Mouse (Mus musculus) CD8-positive naive resting alpha-beta T cell, adult 2 months (primary cell): ENCODE measurements at regions not wholly inside any gene's neighbourhood (a gene's known extent, or its start where the extent isn't known, plus 50 kb on each side); places are given as distances from the start of the nearest gene placed in this dataset.
"Not testable (repeated sequence)": the region's sequence is repeated elsewhere in the genome, so short reads cannot be mapped to it uniquely, and the experiment has no call there.

Experiments
- DNase-seq, 2 experiments: peaks; one replicate each; pipeline ENCODE4 v3.0.0; 2022; ENCODE audit warnings: low read depth in 2 of 2, low spot score in 2 of 2

GRCm38 (mm10) chr13:107774499-107774898 lies 269.7 kb upstream of the Smim15 start:
- DNase-seq = not testable (repeated sequence)

DNA sequence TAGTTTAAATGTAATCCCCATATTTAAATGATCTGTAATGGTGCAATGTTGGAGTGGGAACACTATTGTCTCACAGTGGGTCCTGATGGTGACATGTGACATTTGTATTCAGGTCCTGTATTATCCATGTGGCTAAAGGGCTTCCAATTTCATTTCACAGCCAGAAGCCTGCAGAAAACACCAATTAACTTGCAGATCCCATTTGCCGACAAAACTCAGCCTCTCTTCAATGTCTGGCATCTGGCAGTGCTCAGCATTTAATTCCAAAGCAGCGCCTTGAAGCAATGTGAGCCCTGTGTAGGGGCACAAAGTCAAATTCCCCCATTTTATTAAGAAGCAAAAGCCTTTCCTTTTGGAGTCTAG lies 277.0 kb upstream of the Smim15 start:
- no peak for DNase-seq

GRCm38 (mm10) chr13:107766397-107767261 lies 277.6 kb upstream of the Smim15 start:
- DNase-seq = no peak

- no peak for DNase-seq
Measured at GRCm38 (mm10) chr13:107763911-107764310, 280.3 kb upstream of the Smim15 start.

DNA sequence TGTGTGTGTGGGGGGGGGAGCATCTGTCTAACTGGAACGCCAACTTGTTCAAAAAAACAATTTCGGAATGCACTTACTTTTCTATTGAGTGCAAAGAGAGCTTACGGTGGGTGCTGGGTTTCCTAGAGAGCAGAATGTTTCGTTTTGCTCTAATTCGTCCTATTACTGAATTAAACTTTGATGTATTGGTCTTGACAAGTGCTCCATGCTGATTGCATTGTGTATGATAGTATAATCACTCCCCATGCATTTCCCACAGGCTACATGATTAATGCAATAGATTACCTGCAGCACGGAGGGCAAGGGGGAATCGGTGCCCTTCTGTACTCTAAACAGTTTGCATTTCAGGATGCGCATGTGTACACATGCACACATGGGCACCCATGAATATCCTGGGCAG lies 283.7 kb upstream of the Smim15 start:
- no peak for DNase-seq

DNA sequence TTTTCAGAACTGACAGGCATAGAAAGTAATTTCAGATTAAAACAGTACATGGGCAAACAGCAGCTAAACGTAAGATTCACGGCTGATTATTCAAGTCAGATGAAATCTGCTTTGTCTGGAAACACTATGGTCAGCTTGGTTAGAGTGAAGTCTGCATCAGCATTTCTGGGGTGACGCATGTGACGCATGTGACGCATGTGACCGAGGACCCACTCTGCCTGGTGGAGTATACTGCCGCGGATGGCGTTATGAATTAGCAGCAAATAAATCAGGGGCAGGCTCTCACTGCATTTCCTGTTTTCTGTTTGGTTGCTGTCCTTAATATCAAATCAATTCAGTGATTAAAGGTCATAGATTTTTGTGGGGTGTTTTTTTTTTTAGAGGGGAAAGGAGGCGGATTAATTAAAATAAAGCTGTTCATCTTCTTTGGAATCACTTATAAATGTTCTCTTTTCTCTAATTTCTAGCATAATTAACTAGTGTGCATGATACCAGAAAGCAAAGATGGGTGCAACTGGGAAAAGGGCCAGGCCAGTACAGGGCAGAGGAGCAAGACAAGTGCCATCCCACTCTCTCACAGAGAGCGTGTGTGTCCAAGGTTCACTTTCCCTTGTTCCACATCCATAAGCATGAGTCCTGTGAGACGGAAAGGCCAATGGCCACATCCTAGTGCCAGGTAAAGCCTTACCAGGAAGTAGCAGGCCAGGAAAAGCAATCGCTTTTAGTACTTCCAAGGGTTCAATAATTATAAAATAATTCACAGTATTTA lies 285.7 kb upstream of the Smim15 start:
- DNase-seq = no peak

DNA sequence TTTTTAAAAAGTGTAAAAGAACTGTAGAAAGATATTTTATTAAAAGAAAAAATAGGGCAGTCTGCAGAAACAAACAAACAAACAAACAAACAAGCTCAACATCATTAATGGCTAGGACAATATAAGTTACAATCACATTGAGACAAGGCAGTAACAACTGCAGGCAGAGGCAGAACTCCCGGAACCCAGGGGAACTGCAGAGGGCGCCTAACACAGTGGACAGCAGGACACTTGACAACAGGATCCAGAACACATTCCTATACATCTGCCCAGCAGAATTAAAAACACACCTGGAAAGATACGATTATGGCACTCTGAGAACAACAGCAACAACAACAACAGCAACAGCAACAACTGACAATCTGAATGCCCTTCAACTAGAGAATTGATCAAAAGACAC lies 291.5 kb upstream of the Smim15 start:
- no peak for DNase-seq

DNA sequence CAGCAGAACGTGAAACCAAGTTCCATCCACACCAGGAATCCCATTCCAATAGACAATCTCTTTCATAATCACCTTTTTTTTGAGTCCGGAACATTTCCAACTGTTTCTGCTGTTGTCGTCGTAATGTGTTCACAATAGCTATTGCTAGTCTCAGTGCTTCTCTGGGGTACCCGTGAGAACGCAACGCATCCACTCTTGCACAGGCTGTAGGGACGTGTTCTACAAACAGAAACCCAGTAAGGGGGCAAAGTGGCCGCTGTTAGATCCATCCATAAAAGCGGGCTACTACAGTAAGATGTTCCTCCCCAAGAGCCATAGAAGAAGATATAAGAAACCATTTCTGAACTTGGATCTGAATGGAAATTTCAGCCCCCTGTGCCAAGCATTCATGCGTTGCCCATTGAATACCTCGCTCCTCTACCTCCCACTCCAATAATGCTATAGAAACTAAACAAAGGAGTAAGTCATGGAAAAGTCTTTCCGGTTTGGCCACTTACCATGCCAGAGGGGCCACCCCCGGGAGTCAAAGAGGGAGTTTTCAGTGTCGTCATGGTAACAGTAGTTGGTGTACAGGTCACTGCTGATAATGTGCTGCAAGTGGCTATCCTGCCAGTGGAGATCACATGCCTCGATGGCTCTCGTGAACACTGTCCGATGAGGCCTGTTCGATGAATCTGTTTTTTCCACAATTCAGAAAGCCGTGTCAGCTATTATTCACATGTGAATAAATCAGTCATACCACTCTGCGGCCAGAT lies 300.6 kb upstream of the Smim15 start:
- no peak for DNase-seq

DNA sequence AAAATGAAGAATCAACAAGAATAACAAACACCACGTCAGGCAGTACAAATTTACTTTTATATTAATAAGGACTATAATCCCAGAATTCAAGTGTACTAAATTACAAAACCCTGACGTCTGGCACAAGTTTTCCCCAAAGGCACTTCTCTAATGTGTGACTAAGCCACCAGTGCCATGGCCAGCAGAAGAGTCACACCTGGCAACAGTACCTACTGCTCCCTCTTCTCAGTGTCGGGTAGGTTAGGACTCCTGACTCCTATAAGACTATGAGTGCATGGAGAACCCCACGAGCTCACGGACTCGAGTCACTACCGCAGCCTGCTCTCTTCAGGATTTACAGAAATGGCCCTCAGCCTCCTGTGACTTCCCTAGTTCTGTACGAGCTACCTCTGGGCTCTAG lies 307.7 kb upstream of the Smim15 start:
- DNase-seq = no peak

GRCm38 (mm10) chr13:107734161-107734905 lies 309.9 kb upstream of the Smim15 start:
- DNase-seq = no peak

GRCm38 (mm10) chr13:107730976-107731375 lies 313.3 kb upstream of the Smim15 start:
- no peak for DNase-seq

DNA sequence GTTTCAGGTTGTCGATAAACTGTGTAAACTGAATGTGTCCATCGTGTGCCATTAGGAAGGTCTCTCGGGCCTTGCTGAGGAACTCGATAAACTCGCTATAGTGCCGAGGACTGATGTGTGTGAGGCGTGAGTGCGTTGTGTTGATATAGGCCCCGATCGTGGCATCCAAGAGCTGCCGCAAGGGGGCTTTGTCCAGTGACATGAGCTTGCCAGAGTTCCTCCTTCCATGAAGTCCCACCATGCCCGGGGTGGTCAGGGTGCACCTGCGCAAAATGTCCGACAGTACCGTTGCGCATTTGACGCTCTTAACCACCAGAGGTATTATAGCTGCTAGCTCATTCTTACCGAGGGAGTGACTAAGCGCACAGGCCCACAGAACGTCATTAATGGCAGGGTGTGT lies 317.8 kb upstream of the Smim15 start:
- DNase-seq = no peak

DNA sequence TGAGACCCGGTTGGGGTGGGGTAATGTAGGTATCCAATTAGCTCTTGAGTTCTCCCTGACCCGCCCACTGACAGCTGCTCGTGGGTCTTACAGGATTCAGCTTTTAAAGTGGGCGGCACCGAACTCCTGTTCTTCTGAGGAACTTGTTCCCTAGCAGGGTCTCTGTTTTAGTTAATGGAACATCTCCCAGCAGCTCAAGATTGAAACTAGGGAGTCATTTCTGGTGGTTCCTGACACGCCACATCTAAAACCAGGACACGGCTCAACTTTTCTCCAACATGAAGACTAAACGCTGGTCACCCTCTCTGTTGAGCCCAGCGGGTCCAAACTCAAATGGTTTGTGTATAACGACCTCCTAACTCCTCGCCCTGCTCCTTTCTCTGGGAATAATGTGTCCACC lies 322.3 kb upstream of the Smim15 start:
- no peak for DNase-seq

DNA sequence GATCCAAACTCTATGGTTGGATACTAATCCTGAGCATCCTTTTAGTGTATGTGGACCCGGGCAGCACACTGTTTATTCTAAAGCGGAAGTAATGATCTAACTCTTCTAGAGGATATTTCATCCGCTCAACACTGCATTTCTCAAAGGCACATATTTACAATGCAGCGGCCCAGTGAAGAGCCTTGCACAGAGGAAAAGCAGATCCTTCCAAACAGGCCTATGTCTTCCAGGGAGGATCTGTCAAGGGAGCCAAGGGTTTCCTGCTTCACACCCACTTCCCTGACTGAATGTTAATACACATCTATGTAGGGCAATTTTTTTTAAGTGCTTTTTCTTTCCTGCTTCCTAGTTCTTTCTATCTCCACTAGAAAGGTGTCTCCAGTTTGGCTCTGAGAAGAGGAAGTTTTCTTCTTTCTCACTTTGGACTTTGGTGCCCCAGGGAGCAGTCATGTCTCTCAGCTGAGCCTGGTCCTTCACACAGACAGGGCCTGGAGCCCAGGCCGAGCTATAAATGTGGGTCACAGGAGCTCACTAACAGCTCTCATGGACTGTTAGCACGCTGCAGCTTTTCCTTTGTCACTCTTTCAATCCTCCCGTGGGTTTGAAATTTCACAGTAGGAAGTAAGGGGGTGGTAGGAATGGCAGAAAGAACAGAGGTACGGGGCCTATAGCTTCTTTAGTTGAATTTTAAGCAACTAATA lies 323.2 kb upstream of the Smim15 start:
- no peak for DNase-seq

DNA sequence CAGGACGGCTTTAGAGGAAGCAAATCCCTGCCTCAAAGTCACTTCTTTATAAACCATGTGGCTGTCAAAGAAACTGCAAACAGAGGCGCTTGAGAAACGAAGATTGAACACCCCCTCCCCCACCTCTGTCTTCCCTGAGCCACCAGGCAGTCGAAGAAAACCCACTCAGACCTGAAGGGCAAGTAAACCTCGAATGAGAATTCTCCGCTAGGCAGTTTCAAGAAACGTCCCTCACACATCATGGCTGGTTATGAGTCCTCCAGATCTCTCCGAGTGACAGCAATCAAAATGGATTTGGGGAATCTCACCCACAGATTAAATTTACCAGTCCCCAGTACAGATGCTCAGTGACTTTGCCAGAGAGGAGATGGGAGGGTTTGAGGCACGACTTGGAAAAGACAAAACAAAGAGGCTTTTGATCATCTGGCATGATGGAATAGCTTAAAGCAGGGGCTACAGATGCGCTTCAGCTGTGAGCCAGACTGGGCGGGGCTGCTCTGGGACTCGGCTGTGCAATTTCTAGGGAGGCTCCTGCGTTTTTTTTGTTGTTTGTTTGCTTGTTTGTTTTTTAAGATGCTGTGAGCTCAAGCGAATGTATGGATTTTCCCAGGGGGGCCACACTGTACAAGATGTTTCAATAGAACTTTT lies 325.1 kb upstream of the Smim15 start:
- no peak for DNase-seq

DNA sequence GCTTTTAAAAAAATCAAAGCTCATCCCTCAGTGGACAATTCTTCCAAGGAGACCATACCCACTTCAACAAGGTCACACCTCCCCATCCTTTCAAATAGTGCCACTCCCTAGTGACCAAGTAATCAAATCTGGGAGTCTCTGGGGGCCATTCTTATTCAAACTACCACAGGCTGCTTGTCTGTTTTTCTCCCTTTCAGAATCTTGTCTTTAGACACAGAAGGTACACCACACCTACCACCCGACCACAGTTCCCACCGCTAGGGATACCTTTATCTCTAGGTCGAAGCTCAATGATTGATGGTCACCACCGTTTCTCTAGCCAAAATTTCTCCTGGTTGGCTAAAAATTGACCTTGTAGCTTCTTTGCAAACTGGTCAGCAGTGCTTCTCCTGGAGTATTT lies 328.6 kb upstream of the Smim15 start:
- DNase-seq = no peak

GRCm38 (mm10) chr13:107714001-107714400 lies 330.2 kb upstream of the Smim15 start:
- DNase-seq = no peak

GRCm38 (mm10) chr13:107711341-107711994 lies 332.8 kb upstream of the Smim15 start:
- no peak for DNase-seq

GRCm38 (mm10) chr13:107710368-107710767 lies 333.9 kb upstream of the Smim15 start:
- DNase-seq = no peak
